Mouse (Mus musculus): Measurements from ENCODE around the gene Grik2.
"Not testable (repeated sequence)": the region's sequence is repeated elsewhere in the genome, so short reads cannot be mapped to it uniquely, and the experiment has no call there.

The Grik2 gene

DNA sequence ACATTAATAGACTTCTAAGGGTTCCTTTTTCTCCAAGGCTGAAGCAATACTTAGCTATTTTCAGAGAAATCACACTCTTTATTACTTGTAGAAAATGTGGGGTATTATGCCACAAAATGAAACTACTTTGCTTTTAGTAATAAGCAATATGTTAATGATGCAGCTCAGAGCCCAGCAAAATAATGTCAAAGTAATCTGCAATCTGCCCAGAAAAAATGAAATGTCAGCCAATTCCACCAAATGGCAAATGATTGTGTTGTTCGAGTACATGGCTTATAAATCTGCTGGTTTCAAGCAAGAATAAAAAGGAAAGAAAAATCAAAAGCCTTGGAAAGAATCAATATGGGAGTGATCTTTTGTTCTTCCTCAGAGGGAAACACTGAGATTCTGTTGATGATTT is 136.2 kb downstream of the Grik2 start:
- DNase-seq (ENCODE audit: low spot score in 2 of 2) = no peak

DNA sequence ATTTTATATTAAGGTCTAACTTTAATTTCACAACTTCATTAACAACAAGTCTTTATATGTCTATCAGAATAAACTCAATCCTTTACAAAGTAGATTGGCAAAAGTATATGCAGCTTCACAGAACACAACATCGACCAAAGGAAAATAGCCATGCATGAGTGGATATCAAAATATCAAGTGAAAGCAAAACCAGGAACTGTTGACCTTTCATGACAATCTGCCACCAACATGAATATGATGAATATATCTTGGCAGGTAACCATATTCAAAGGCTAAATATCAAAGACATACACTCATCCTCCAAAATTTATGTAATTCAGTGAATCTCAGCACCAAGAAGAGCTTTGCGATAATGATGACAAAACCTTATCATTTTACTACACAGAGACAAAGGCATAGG is 141.4 kb downstream of the Grik2 start:
- no peak for DNase-seq (ENCODE audit: low spot score in 2 of 2)

DNA sequence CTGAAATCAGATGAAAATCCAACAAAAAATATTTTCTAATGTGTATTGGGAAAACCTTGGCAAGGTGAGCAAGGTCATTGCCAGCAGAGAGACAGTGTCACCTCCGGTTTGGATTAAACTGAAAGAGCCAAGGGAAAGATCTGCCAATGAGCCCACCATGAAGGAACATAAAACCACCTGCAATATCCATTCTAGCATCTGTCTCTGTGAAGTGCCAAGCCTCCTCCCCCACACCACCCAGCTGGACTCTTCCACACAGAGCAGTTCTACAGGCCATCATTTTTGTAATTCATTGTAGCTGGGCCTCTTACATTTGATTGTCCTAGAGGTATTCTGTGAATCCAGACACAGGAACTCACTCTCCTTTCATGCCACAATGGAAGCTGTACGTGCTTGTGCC is 148.7 kb downstream of the Grik2 start:
- peak in 1 of 2 experiments; percentile 50 for DNase-seq (ENCODE audit: low spot score in 2 of 2)

DNA sequence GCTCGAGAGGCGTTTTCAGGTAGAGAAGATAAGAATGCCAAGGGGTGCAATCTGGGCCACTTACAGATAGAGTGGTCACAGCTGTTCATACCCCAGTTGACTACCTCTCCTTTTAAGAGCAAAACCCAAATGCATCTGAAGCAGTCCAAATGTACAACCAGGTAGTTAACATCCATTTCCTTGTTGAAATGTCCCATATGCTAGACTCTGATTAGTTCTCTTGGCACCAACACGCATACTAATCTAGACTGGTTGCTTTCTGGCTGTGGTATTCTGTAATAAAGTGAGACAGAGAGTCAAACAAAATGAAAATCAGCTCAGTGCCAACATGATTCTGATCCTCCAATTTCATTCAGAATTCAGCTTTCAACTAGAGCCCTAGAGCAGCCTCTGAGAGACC is 164.6 kb downstream of the Grik2 start:
- no peak for DNase-seq (ENCODE audit: low spot score in 2 of 2)

DNA sequence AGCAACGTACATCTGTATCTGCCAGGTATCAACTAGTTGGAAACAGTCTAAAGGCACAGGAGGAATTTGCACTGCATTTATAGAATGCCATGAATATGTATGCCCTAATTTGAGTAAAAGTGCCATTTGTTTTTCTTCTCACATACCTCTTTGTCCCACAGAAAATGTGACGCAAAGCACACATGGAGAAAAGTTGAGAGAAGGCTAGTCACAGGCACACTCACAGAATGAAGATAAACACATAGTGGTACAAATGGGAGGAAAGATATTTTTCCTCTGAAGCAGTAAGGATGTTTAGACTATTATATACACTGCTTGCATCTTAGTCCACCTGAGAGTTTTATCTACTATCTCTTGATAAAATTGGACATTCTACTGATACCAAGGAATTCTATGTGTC is 190.9 kb downstream of the Grik2 start:
- DNase-seq (ENCODE audit: low spot score in 2 of 2) = no peak

DNA sequence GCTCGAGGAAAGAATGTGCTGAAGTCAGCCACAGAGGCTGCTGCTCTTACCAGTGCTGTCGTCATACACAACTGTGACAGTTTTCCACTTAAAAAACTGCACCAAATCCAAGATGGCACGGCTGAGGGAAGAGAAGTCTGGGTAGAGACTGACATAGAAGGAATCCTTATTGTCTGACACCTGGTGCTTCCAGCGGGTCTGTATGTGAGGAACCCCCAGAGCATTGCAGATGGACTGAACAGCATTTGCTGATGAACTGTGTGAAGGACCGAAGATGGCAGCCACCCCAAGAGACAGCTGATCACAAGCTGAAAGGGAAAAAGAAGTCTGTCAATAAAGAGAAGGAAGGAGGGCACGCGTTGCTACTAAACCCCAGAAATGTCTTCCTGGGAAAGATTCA is 215.1 kb downstream of the Grik2 start:
- no peak for DNase-seq (ENCODE audit: low spot score in 2 of 2)

DNA sequence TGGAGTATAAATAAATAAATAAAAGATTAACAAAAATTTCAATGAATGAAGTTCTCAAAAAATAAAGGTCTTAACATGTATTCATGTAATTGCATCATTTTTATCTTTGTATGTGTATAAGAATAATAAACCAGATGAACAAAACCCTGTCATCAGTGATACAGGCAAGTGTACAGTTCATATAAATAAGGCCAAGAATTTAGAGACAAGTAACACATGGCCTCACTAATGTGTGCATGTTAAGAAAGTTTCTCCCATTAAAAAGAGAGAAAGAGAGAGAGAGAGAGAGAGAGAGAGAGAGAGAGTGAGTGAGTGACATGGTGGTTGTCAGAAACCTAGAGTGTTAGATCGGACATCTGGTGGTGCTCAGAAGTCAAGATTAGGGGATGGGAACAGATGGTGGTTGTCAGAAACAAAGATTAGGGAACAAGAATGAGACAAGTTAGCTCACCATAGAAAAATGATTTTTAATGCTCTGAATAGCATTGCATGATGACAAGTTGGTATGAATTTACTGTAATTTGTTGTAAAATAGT is 228.6 kb downstream of the Grik2 start:
- DNase-seq (ENCODE audit: low spot score in 2 of 2) = no peak

DNA sequence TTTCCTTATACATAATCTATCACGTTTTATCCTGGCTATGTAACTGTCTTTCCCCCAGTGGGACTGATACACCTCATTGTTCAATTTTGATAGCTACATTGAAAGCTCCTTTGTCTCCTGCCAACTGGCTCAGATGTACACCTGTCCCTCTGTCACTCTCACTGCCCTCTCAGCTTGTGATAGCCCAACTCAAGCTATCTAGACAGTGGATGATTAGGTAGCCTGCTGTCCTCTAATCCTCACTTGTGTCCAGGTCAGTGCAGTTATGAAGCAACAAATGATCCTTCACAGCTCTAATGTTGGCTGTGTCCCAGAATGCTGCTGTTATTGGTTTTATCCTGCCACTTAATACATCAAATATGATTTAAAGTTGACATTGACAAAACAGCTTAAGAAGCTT is 246.3 kb downstream of the Grik2 start:
- no peak for DNase-seq (ENCODE audit: low spot score in 2 of 2)

DNA sequence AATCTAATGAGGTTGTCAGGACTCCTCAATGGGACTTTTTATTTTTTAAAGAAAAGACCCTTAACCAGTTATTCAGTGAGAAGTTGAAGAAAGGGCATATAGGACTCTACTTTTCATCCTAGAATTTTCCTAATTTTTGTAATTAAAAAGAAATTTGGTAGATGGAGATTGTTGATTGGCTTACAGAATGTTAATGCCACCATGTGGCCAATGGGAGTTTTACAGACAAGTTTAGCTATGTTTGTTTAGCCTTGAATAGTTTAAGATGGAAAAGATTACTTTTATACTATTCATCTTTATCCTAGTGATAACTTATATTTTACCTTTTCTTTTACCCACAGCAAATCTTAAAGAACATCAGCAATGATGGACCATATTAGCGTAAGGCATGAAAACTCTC is 268.8 kb downstream of the Grik2 start:
- no peak for DNase-seq (ENCODE audit: low spot score in 2 of 2)

DNA sequence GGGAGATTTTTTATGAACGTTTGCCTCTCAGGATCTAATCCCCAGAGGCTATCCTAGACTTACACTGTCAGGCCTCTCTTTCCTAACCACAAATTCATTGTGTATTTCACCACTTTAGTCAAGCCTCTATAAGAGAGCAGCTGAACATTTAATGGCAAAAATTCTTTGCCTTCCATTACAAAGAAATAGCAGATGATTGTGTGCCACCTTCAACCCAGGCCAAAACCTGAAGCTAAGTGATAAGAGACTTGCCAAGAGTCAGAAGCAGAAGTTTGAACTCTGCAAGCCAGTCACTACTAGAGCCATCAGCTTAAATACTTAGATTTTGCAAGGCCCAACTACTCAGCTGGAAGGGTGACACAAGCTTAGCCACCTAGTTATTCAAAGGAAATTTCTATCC is 287.9 kb downstream of the Grik2 start:
- no peak for DNase-seq (ENCODE audit: low spot score in 2 of 2)

DNA sequence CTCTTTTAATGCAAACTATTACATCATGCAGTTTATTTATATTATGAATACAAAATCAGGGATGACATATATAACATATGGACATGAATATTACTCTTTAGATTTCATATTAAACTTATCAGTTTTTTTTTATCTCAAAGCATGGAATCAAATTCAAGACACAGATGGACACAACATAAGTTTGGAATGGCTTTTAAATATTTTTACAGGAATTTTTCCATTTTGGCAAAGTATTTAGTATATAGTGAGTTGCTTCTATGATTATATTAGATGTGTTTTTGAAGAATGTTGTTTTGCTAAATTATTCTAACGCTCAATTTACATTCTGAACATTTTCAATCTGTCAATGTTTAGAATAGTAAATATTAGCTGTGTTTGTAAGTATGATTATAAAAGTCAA is 291.3 kb downstream of the Grik2 start:
- DNase-seq (ENCODE audit: low spot score in 2 of 2) = no peak

DNA sequence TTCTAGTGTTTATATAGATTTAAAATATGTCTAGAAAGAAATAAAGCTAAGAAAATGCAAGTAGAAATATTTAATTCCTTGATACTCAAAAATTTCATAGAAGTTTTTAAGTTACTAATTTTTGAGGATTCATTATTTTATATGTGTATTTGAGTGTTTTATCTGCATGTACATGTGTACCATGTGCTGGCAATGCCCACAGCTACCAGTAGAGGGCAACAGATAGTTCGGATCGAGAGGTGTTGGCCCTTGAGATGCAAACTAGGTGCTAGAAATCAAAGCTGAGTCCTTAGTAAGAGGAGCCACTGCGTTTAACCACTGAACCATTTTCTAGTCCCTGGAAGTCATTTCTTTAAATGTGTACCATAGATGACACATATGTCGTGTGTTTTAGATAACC is 307.1 kb downstream of the Grik2 start:
- peak in 1 of 2 experiments; percentile 3 for DNase-seq (ENCODE audit: low spot score in 2 of 2)

DNA sequence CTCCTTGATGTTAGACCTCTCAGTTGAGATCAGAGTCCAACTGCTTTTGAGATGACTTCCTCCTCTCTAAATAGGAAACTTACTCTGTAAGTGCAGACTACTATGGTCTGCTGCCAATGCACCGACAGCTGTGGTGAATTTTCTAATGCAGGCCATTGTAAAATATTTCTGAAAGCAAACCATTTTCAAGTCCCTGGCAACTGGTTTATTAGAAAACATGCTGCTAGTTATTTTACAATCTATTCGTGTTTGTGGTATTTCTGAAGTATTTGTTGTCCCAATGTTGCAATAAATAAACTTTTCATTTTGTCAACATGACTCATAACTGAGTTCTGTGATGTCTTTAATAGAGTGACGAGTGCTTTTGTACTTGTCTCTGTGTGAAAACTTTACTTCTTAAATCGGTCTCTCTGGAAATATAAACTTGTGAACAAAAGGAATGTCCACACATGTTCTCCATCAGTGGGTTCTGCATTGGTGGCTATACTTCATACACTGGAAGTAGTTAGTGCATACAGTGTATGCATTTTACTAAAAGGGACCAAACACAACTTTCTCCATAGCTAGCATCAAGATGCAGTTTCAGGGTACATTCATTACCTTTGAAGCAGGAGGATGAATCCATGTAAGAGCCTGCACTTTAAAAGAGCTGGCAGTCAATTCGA is 308.3 kb downstream of the Grik2 start:
- no peak for DNase-seq (ENCODE audit: low spot score in 2 of 2)

DNA sequence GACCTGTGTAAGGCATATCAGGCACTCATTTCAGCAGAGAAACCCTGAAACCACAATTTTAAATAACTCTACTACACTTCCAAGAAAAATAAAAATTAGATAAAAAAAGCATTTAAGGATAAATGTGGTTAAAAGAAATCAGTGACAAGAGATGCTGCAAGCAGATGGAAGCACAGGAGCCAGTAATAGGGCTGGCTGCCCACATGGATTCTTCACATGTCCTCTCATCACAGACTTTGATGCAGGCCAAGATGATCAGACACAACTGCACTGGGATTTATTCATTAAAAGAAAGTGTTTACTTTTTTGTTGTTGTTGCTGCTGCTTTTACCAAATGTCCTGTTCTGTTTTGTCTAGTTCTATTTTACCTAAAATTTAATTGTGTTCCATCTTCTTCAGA is 315.0 kb downstream of the Grik2 start:
- DNase-seq (ENCODE audit: low spot score in 2 of 2) = no peak

DNA sequence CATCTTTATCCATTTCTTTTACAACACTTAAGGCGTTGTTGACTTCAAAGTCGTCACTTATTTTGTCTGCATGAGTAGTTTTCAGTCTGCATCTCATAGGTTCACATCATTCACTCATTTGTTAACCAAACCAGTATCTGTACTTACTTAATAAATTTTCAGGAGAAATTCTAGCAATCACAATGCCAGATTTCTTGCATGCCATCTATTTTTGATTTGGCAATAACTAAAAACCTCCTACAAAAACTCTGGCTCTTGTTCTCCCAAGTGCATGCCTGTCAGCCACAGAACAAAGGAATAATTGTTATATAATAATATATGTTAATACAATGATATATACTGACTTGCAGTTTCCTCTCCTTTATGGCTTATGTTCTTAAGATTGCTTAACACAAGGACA is 331.8 kb downstream of the Grik2 start:
- DNase-seq (ENCODE audit: low spot score in 2 of 2) = no peak

DNA sequence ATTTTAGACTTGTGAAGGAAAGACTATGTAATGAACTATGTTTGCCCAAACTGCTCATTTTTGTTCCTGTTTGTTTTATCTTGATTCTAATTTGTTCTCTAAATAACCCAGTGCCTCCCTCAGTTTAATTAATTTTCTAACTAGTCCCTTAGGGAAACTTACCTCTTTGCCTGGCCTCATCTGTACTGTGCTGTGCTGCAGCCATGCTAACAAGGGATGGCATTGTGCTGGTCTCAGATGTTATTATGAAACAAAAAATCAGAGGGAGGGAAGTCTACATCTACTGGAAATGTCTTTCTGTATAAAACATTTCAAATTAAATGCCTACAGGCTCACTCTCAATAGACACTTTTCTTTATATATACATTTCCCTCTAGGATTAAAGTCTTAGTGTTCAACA is 335.0 kb downstream of the Grik2 start:
- no peak for DNase-seq (ENCODE audit: low spot score in 2 of 2)

DNA sequence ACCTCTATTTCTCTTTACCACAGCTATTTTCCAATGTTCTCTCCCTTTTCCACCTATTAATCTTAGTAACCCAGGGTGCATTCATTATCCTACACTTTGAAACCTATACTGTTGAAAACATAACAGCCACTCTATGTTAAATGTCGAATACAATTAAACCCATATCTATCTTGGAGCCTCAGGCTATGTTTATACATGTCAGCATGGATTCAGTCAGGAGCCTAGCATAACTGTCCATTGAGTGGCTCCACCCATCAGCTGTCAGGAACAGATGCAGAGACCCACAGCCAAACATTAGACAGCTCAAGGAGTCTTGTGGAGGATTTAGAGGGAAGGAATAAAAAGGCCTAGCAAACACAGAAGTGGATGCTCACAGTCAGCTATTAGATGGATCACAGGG is 347.2 kb downstream of the Grik2 start:
- DNase-seq (ENCODE audit: low spot score in 2 of 2) = no peak

DNA sequence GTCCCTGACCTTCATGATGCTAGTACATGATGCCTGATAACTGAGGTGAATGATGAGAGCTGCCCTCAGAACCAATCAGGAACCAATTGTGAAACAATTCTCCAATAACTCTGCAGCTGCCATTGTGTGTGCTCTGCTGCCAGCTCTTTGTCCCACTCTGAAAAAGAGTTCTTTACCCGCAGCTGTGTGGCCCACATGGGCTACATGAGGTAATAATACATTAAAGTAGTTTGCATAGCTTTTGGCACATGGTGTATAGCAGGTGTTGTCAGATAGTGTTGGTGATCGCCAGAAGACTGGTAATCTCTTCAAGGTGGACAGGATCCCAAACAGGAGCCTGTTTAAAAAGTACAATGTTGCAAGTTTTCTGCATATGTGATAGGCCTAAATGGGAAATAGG is 351.5 kb downstream of the Grik2 start:
- no peak for DNase-seq (ENCODE audit: low spot score in 2 of 2)

DNA sequence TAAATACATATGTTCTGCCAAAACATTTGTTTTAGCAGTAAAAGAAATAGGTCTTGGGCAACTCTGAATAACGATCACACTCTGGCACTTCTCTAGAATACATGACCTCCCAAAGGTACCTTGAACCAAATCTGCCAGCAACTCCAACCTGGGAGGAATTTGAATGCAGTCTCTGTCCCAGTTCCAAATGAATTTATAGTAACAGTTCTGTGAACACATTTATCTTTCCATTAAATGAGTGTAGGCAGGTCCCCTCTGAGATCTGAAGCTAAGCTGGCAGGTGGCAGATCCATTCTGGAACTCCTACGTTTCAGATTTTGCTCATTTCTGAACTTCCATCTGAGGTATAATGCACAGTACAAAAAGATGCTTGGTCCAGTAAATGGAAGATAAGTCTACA is 352.3 kb downstream of the Grik2 start:
- no peak for DNase-seq (ENCODE audit: low spot score in 2 of 2)

DNA sequence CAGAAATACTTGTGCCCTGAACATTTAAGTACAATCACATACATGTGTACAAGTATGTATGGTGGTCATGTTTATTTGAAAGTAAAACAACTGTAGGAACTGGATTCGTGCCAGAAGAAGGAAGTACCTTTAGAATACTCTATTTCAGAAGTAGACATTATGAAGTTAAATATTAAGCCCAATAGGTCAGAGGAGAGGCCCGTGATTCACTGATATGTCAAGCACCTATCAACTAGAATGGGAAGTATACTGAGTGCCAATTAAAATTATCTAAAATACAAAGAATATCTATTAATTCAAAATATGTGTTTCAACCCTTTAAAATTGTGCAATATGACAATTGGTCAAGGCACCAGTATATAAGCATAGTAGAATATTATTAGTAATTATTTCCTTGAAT is 355.7 kb downstream of the Grik2 start:
- DNase-seq (ENCODE audit: low spot score in 2 of 2) = no peak

DNA sequence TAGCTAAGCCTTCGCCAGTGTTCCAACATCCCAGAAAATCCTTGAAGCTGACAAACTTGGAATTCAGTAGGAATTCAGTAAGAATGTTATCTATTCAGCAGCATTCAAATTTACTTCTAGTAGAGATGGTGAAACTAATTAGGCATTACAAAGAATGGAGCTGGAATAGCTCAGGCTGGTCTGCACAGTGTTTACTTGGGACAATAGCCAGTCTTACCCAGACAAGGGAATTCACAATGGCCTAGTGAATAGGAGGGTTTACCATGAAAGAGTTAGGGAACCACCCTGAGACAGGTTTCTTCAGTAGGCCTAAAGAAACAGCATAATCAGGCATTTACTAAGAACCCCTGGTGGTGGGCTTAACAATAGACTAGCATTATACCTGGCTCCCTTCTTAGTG is 371.4 kb downstream of the Grik2 start:
- not testable (repeated sequence) for DNase-seq (ENCODE audit: low spot score in 2 of 2)

DNA sequence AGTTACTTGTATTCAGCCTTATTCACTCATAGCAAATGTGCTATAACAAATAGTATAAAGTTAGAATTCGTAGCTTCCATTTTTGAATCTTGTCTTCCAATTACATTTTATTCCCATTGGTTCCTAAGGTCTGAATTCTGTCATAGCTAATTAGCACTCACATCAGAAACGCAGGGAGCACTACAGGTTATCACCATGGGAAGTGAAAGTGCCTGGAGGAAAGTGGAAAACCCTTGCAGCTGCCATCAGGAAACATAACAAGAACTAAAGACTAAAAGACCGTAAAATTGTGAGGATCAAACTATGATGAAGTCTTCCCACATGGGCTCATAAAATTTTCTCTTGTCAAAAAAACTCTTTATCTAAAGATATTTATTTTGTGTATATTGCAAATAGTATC is 405.6 kb downstream of the Grik2 start:
- no peak for DNase-seq (ENCODE audit: low spot score in 2 of 2)

DNA sequence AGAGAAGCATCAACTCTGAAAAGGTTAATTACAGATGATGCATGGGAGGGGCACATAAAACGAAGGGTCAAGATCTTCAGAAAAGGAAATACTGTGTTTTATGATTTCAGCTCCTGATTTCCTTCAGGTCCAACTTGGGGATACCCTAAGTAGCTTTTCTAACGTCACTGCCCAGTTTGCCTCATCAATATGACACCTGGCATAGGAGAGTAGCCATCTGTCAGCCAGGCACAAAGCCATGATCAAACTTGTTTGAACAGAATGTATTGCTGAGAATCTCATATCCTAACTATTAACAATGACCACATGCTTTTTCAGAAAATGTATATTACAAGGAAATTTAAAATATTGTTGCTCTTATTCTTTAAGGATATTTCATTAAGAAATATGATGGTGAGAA is 406.7 kb downstream of the Grik2 start:
- peak in 1 of 2 experiments; percentile 41 for DNase-seq (ENCODE audit: low spot score in 2 of 2)

DNA sequence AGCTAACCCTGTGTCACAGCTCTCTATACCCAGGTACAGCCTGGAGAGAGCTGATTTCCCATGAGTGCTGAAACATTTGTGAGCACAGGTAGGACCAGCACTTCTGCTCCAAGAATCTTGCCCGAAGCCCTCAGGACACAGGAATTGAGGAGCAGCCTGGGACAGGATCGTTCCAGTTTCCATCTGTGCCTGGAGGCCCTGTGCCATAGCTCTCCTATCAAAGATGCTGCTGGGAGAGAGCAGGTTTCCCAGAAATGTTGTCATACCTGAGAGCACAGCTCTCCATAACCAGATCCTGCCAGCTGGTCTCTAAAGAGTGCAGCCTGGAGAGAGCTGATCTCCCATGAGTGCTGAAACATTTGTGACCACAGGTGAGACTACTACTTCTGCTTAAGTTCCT is 420.0 kb downstream of the Grik2 start:
- DNase-seq (ENCODE audit: low spot score in 2 of 2) = no peak
